Mouse (Mus musculus) lung, adult 2 months (tissue): ENCODE results near the gene Ankdd1b.

Experiments
- CTCF ChIP-seq: fragments of 200-500 bp; IDR thresholded peaks from 2 replicates; pipeline ENCODE4 v1.5.1; 2011; ENCODE audit warnings: mild to moderate bottlenecking, low read length, control low read depth; ENCODE audit not compliant: insufficient read depth
- POLR2A ChIP-seq: fragments of 200-500 bp; IDR thresholded peaks from 2 replicates; pipeline ENCODE4 v1.6.1; 2011; ENCODE audit warnings: low read depth, mild to moderate bottlenecking, control low read depth, low read length, borderline replicate concordance; ENCODE audit errors: extremely low read depth

DNA sequence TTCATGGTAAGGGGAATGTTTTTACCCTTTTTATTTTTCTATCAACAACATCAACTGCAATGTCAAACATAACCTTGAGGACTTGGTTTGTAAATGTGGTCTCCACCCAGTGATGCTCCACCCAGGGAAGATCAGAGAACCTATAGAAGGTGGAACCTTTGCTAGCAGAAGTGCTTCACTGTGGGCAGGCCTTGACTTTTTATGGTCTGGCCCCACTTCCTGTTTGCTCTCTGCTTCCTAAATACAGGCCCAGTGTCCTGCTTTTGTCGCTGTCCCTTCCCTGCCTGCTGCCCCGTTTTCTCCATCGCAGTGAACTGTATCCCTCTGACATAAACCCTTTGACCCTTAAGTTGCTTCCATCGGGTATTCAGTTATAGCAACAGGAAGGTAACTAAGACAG, 93.1 kb downstream of the Ankdd1b start:
- TF ChIP-seq CTCF (no peak), POLR2A (no peak)
